Mouse (Mus musculus) embryo, embryonic 11.5 days (tissue): ENCODE measurements at regions not wholly inside any gene's neighbourhood (a gene's known extent, or its start where the extent isn't known, plus 50 kb on each side); places are given as distances from the start of the nearest gene placed in this dataset.

Source experiments
- DNase-seq: peaks from one replicate; pipeline ENCODE4 v3.0.0-alpha.2; 2012; ENCODE audit warnings: low read depth, low spot score

- no peak for DNase-seq
These were observed 64.4 kb upstream of the Clint1 start for GRCm38 (mm10) chr11:45787408-45787807.

GRCm38 (mm10) chr11:45789886-45790285 is 62.0 kb upstream of the Clint1 start:
- DNase-seq: no peak

- DNase-seq: no peak
These were observed 61.3 kb upstream of the Clint1 start for GRCm38 (mm10) chr11:45790504-45790903.

- no peak for DNase-seq
These were observed 60.2 kb upstream of the Clint1 start for GRCm38 (mm10) chr11:45791696-45792095.

- DNase-seq: no peak
These were observed 57.4 kb upstream of the Clint1 start for GRCm38 (mm10) chr11:45794361-45794981.

- DNase-seq: no peak
These were observed 56.5 kb upstream of the Clint1 start for GRCm38 (mm10) chr11:45795322-45795721.

GRCm38 (mm10) chr11:45795731-45796130 is 56.1 kb upstream of the Clint1 start:
- peak; percentile 61 for DNase-seq

GRCm38 (mm10) chr11:45799732-45800386 is 52.0 kb upstream of the Clint1 start:
- no peak for DNase-seq
